Mouse (Mus musculus): Measurements from ENCODE around the gene Olfr288. TPM values are rescaled to one million over a fixed set of nuclear protein-coding genes. Genes with fewer than 3 reads are reported as not detected.

Gene Olfr288
- not detected for total RNA-seq (2018; cell fraction: chromatin; rRNA removed)
- not detected for total RNA-seq (2018; cell fraction: cytosol; rRNA removed)
- not detected for total RNA-seq (2018; cell fraction: nucleus; rRNA removed)
- polyA plus RNA-seq (2018): not detected in 3 replicates

DNA sequence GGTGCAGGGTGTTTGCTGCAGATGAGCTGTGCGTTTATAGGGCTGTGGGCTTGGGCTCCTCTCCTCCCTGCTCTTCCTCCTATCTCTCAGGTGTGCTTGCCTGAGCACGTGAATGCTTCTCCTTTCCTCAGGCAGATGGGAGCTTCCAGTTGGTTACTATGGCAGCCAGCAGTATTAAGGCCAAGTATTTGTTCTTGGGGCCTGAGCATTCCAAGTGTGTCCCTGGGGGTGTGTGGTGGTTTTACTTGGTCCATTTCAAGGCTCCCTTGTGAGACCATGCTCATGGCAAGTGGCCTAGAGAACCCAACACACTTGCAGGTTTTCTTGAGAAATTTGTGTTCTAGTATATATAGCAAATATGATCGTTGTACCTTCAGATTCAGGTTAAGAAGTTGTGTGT, at the start of gene Olfr288:
Olfr288 (minus strand) TSS at position 101 of the 400 bp plus-strand sequence.
- WGBS (ENCODE audit: missing documents): 50% methylated on average over 2 of the region's 3 CpGs
- Histone ChIP-seq H3K4me3 (ENCODE audit: inconsistent target) (no peak within 1 kb of the TSS), H3K36me3 (ENCODE audit: inconsistent target) (no peaks in the 10 kb centered on the region), H3K27ac (no peak within 1 kb of the TSS), H3K79me2 (ENCODE audit: inconsistent target) (no peaks in the 10 kb centered on the region)

DNA sequence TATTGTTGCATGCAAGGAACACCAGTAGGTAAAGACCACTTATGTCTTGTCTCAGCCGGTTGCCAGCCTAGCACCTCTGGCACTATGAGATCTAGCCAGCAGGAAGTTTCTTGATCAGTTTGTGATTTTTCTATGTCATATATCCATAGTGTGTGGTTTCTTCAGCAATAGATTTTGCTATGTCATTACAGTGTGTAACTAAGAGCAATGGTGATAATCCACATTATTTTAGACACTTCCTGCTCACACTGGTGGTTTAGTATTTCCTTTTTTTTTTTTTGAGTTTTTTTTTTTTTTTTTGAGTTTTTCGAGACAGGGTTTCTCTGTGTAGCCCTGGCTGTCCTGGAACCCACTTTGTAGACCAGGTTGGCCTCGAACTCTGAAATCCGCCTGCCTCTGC, 40.1 kb upstream of the Olfr288 start:
- Histone ChIP-seq H3K36me3 (ENCODE audit: inconsistent target) (no peaks in the 10 kb centered on the region), H3K79me2 (ENCODE audit: inconsistent target) (no peaks in the 10 kb centered on the region), H3K4me3 (ENCODE audit: inconsistent target) (no peak overlapping the region), H3K27ac (no peak overlapping the region)
- WGBS (ENCODE audit: missing documents): 51% methylated on average over 4 of the region's 4 CpGs

DNA sequence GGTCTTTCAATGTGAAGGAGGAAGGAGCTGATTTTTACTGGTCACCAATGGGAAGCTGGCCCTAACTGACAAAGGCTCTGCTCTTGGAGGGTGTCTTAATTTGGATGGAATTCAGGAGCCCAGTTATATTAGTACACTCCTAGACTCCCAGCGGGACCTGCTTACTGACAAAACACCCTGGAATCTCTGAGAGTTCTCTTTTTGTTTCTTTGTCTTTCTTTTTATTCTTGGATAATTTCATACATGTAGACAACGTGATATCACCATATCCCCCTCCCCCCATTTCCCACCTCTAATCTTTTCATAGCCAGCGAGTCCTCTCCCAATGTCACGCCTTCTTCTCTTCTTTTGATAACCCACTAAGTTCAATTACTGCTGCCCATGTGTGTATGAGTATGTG, 39.0 kb upstream of the Olfr288 start, which contains the start of gene Olfr286:
Olfr286 (minus strand) TSS at position 101 of the 400 bp plus-strand sequence.
- Histone ChIP-seq H3K79me2 (ENCODE audit: inconsistent target) (no peaks in the 10 kb centered on the region), H3K36me3 (ENCODE audit: inconsistent target) (no peaks in the 10 kb centered on the region), H3K4me3 (ENCODE audit: inconsistent target) (no peak within 1 kb of the TSS), H3K27ac (no peak within 1 kb of the TSS)
- WGBS (ENCODE audit: missing documents): 92% methylated on average over 3 of the region's 4 CpGs

DNA sequence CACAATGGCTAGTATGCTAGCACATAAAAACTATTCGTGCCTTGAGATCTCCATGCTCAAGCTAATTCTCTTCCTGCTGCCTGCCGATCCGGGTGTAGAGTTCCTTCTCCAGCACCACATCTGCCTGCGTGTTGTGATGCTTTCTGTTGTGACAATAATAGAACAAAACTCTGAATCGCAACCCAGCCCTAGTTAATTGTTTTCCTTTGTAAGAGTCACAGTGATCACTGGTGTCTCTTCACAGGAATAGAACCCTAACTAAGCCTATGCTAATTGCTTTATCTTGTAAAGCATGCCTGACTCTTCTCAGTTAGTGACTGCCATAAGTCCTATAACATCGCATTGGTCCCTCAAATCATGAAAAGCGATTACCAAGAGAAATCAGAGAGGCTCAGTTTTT, 30.8 kb upstream of the Olfr288 start:
- no peak overlapping the region for H3K4me3 ChIP-seq (ENCODE audit: inconsistent target)
- H3K27ac ChIP-seq: no peak overlapping the region
- H3K36me3 ChIP-seq (ENCODE audit: inconsistent target): no peaks in the 10 kb centered on the region
- H3K79me2 ChIP-seq (ENCODE audit: inconsistent target): no peaks in the 10 kb centered on the region
- 79% methylated on average over 7 of the region's 7 CpGs for WGBS (ENCODE audit: missing documents)

DNA sequence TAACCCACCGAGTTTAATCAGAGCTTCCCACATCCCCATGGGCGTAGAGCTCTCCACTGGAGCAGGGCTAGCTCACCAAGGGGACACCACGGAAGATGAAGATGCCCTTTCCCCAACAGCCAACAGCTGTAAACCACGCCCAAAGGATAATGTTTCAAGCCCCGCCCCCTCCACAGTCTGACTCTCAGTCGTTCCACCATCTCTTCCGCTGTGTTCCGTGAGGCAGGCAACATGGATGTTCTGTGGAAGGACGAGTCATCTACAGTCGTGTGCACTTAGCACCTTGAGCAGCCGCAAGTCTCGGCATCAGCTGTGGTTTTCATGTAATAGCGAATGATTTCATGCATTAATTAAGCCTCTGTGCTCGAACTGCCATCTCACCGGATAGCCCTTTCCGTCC, 30.3 kb upstream of the Olfr288 start:
- no peak overlapping the region for H3K4me3 ChIP-seq (ENCODE audit: inconsistent target)
- 56% methylated on average over 16 of the region's 16 CpGs for WGBS (ENCODE audit: missing documents)
- H3K36me3 ChIP-seq (ENCODE audit: inconsistent target): no peaks in the 10 kb centered on the region
- no peak overlapping the region for H3K27ac ChIP-seq
- no peaks in the 10 kb centered on the region for H3K79me2 ChIP-seq (ENCODE audit: inconsistent target)

DNA sequence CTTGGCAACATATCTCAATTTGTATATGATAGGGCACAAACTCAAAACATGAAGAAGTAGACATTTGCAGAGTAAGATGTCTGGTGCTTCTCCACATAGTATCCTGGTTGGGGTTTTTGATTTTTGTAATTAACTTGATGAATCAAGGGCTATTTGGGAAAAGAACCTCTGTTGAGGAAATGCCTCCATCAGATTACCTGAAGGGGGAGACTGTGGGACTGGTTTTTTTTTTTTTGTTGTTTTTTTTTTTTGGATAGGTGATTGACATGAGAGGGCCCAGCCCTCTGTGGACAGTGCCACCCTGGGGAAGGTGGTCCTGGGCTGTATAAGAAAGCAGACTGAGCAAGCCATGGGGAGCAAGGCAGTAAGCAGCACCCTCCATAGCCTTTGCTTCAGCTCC, 27.0 kb upstream of the Olfr288 start:
- H3K79me2 ChIP-seq (ENCODE audit: inconsistent target): no peaks in the 10 kb centered on the region
- no peaks in the 10 kb centered on the region for H3K36me3 ChIP-seq (ENCODE audit: inconsistent target)
- no peak overlapping the region for H3K27ac ChIP-seq
- H3K4me3 ChIP-seq (ENCODE audit: inconsistent target): no peak overlapping the region

DNA sequence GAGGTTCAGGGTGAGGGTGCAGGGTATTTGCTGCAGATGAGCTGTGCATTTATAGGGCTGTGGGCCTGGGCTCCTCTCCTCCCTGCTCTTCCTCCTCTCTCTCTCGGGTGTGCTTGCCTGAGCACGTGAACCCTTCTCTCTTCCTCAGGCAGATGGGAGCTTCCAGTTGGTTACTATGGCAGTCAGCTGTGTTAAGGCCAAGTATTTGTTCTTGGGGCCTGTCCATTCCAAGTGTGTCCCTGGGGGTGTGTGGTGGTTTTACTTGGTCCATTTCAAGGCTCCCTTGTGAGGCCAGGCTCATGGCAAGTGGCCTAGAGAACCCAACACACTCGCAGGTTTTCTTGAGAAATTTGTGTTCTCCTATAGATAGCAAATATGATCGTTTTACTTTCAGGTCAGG, 25.5 kb upstream of the Olfr288 start, which contains the start of the genes Gm44579 and Olfr287:
Gm44579 (minus strand) TSS at position 101 of the 400 bp plus-strand sequence.
Olfr287 (minus strand) TSS at position 180 of the 400 bp plus-strand sequence.
- H3K4me3 ChIP-seq (ENCODE audit: inconsistent target): no peak within 1 kb of the TSS
- H3K79me2 ChIP-seq (ENCODE audit: inconsistent target): no peaks in the 10 kb centered on the region
- 87% methylated on average over 4 of the region's 4 CpGs for WGBS (ENCODE audit: missing documents)
- no peak within 1 kb of the TSS for H3K27ac ChIP-seq
- H3K36me3 ChIP-seq (ENCODE audit: inconsistent target): no peaks in the 10 kb centered on the region

DNA sequence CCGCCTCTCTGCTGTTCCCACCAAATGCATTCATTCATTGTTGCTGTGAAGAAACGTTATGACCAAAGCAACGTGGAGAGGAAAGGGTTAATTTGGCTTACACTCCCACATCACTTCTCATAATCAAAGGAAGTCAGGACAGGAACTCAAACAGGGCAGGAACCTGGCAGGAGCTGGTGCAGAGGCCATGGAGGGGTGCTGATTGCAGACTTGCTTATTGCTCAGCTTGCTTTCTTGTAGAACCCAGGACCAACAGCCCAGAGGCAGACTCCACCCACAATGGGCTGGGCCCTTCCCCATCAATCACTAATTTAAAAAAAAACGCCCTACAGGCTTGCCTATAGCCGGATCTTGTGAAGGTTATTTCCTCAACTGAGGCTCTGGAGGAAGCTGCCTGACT, 18.8 kb upstream of the Olfr288 start:
- H3K4me3 ChIP-seq (ENCODE audit: inconsistent target): no peak overlapping the region
- no peak overlapping the region for H3K27ac ChIP-seq
- no peaks in the 10 kb centered on the region for H3K79me2 ChIP-seq (ENCODE audit: inconsistent target)
- WGBS (ENCODE audit: missing documents): 55% methylated on average over 5 of the region's 5 CpGs
- no peaks in the 10 kb centered on the region for H3K36me3 ChIP-seq (ENCODE audit: inconsistent target)

DNA sequence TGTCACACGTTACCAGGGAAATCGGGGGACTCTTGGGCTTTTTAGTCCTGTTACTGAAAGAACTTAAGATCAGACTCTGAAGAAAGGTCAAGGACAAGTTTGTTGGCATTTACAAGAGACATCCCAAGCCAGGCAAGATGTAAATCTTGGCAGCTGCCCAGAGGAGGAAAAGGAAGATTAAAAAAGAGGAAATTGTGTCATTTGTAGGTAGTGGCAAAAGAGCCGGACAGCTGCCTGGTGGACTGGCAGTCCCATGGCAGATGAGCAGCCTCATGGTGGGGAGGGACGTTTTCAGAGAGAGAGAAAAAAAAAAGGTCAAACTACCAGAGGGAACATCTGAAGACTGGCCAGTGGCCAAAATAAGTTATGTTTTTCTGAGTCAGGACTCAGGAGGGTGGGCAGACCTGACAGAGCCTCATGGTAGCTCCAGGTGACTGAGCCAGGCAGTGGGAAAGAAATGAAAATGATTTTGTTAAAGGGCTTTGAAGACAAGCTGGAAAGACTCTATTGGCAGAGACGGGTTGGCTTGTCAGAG, 18.1 kb upstream of the Olfr288 start:
- Histone ChIP-seq H3K36me3 (ENCODE audit: inconsistent target) (no peaks in the 10 kb centered on the region), H3K79me2 (ENCODE audit: inconsistent target) (no peaks in the 10 kb centered on the region), H3K27ac (no peak overlapping the region), H3K4me3 (ENCODE audit: inconsistent target) (no peak overlapping the region)
- WGBS (ENCODE audit: missing documents): 60% methylated on average over 5 of the region's 5 CpGs

DNA sequence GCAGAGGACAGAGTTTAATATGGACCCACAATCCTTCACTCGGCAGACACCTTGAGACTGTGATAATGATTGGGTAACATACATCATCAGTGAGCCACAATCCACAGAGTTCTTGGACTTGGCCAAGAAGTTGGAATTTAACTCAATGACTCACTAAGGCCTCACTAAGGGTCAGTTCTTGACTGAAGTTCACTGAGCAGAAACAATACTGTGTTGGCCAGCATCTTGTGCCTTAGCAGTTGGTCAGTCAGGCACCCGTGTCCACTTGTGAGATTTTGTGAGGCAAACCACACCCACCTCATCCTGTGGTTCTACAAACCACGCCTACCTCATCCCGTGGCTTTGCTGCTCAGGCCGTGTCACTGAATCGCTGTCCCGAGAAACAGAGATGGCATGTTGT, 14.3 kb upstream of the Olfr288 start:
- Histone ChIP-seq H3K4me3 (ENCODE audit: inconsistent target) (no peak overlapping the region), H3K36me3 (ENCODE audit: inconsistent target) (no peaks in the 10 kb centered on the region), H3K79me2 (ENCODE audit: inconsistent target) (no peaks in the 10 kb centered on the region), H3K27ac (no peak overlapping the region)
- 81% methylated on average over 7 of the region's 7 CpGs for WGBS (ENCODE audit: missing documents)

DNA sequence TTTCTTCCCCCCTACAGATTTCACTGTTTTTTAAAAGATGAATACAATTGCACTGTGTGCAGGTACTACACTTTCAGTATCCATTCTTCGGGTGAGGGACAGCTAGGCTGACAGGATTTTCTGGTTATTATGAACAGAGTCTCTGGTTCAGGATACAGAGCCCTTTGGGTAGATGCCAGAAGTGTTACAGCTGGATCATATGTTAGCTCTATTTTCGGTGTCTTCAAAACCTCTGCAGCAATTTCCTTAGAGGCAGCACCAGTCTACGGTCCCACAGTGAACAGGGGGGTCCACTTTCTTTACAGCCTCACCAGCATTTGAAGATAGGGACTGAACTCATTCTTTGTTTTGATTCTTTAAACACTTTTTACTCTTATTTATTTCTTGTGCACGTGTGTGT, 10.9 kb downstream of the Olfr288 start:
- 64% methylated on average over 4 of the region's 4 CpGs for WGBS (ENCODE audit: missing documents)
- Histone ChIP-seq H3K79me2 (ENCODE audit: inconsistent target) (no peaks in the 10 kb centered on the region), H3K4me3 (ENCODE audit: inconsistent target) (no peak overlapping the region), H3K27ac (no peak overlapping the region), H3K36me3 (ENCODE audit: inconsistent target) (no peaks in the 10 kb centered on the region)

DNA sequence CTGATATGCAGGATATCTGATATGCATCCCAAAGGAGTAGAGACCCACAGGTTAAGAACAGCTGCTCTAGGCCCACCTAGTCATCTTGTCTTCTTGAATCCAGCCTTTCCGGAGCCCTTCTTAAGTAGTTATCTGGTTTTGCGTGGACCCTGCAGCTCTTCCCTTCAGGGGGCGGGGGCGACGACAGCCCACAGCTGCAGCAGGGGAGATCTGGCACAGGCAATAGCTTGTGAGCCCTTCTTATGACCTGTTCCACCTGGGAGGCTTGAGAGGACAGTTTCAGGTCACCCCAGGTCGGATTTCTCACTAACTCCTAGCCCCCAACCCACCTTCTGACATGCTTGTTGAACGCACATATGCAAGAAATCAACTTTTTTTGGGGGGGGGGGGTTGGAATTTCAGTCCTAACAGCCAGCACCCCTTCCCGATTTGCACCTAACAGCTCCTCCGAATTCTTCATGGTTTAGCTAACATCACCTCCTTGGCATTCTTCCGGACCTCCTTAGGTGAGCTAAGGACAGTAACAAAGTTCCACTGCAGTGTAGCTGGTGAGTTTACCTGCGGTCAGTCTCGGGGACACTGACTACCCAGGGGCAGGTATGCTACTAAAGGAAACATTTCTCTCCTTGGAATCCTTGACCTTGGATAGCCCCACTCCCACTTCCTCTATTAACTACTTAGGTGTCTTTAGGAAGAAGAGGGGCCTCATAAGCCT, 13.3 kb downstream of the Olfr288 start:
- 80% methylated on average over 12 of the region's 12 CpGs for WGBS (ENCODE audit: missing documents)
- Histone ChIP-seq H3K79me2 (ENCODE audit: inconsistent target) (no peaks in the 10 kb centered on the region), H3K36me3 (ENCODE audit: inconsistent target) (no peaks in the 10 kb centered on the region), H3K27ac (no peak overlapping the region), H3K4me3 (ENCODE audit: inconsistent target) (no peak overlapping the region)

DNA sequence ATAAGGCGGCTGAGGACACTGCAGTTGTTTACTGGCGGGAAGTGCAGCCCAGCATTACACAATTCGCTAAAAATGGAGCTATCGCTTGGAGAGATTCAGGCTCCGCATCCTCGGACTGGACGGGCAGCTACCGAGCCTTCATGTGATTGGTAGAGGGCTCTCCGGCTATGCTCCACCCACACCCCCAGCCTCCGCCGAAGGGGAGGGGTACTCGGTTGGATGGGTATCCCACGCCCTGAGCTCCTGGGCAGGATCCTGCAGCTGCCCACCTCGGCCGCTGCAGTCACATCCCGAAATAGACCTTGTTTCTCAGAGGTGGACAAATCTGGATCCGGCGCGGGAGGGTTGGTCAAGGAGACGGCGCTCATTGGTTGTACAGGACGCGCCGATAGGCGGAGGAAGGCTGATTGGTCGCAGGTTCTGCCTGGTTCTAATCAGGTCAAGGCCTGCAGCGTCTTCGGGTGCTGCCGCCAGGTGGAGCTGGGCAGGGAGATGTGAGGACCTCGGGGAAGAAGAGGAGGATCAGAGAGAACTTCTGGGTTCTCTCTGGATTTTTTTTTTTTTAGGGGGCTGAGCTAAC, 14.1 kb downstream of the Olfr288 start:
- Histone ChIP-seq H3K27ac (no peak overlapping the region), H3K36me3 (ENCODE audit: inconsistent target) (no peaks in the 10 kb centered on the region), H3K79me2 (ENCODE audit: inconsistent target) (no peaks in the 10 kb centered on the region), H3K4me3 (ENCODE audit: inconsistent target) (peak overlapping the region; percentile 31)
- WGBS (ENCODE audit: missing documents): 1% methylated on average over 30 of the region's 30 CpGs

DNA sequence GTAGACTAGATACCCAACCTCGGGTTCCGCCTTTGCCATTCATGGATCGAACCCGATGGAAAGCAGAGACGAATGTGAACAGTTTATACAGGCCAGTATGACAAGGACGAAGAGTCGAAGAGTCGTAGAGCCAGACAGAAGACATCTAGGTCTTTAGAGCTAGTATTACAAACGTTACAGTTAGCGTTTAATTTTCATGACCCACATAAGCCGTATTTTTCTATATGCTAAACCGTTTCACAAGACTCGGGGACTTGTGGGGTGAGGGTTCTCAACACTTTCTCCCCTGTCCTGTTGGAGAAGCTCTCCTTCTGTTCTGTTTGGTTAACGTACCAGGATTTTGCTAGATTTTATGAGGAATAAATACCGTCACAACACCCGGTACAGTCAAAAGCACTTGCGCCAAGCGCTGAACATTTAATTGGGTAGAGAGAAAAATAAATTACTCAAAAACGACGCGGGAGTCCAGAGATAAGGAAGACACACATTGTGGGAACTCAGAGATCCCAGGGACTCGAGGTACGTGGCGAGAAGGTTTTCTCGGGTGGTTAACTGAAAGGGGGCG, 14.7 kb downstream of the Olfr288 start:
- WGBS (ENCODE audit: missing documents): 14% methylated on average over 26 of the region's 26 CpGs
- Histone ChIP-seq H3K79me2 (ENCODE audit: inconsistent target) (no peaks in the 10 kb centered on the region), H3K4me3 (ENCODE audit: inconsistent target) (peak overlapping the region; percentile 31), H3K27ac (no peak overlapping the region), H3K36me3 (ENCODE audit: inconsistent target) (no peaks in the 10 kb centered on the region)

DNA sequence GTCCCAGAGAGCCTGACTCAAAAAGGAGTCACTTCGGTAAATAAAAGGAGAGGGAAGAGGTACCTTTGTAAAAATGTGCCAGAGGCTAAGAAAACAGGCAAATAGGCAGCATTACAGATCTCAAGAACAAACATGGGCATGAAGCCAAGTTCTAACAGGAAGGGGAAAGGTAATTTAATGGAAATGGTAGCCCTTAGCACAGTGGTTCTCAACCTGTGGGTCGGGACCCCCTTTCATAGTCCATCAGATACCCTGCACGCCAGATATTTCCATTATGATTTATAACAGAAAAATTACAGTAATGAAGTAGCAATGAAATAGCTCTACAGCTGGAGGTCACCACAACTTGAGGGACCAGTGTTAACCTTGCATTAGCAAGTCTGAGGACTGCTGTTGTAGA, 18.0 kb downstream of the Olfr288 start:
- no peaks in the 10 kb centered on the region for H3K79me2 ChIP-seq (ENCODE audit: inconsistent target)
- H3K36me3 ChIP-seq (ENCODE audit: inconsistent target): no peaks in the 10 kb centered on the region
- WGBS (ENCODE audit: missing documents): 72% methylated on average over 3 of the region's 3 CpGs
- no peak overlapping the region for H3K27ac ChIP-seq
- H3K4me3 ChIP-seq (ENCODE audit: inconsistent target): no peak overlapping the region

Data from macrophage (primary cell).